Mouse (Mus musculus): ENCODE results near the gene Cldn9.

The Cldn9 gene

DNA sequence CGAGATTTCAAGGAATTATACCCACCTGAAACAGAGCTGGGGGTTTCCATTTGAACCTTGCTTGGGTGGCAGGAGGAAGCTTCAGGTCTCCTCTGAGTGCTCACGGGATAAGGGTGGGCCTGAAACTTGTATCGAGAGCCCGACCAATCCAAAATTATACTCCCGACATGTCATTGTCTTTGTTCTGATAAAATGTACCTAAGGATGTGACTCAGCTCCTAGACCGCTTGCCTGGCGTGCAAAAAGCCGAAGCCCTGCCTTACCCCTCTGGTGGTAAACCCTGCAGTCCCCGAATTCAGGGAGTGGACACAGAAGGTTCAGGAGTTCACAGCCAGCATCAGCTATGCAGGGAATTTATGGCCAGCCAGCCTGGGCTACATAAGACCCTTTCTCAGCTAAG, 3.5 kb downstream of the Cldn9 start:
- DNase-seq (ENCODE audit: low spot score in 2 of 2): no peak

DNA sequence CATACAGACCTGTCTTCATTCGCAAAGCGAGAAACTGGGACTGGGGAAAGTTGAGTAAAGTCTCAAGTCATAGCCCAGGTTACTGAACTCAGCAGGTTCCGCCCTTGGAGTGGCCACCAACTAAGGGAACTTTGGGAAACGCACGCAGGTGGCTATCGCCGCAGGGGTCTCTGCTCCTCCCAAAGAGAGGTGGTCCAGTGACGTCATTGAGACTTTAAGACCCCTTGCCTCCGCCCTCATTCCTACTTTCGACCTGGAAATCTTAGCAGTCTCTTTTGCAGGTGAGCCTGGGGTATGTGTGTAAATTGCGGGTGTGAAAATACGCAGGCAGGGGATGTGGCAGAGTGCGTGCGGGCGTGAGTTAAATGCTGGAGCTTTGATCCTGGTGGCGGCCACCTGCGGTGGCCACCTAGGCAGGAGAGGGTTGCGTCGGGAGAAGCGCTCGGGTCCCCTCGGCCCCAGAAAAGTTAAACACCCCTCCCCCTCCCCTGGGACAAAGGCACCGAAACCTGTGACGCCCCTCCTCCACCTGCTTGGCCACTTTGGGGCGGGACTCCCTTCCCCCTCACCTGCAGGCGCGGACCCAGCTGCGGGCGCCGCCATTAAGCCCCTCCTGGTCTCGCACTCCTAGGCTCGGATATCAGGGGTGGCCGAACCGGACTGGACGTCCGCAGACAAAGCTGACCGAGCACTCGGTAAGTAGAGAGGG, 4.5 kb downstream of the Cldn9 start, which contains the start of gene Cldn6:
Gene Cldn6 (plus strand): TSS at position 123 of the 709 bp plus-strand sequence.
- no peak for DNase-seq (ENCODE audit: low spot score in 2 of 2)

DNA sequence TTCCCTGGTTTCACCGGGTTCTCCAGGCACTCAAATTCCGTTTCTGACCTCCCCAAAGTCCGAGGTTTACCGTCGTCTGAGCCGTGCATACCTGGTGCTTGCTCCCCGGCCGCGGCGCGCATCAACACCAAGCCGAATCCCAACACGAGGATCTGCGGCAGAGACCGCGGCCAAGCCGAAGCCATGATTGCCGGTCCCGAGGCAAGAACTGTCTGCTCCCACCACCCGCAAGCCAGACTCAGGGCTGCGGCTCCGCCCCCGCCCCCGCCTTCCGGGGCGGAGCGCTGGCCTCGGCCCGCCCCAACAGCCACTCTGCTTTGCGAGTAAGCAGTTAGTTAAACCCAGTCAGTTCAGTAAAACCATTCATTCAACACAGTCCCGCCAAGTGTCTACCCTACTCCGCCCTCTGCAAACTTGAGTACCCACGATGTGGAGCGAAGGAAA, 6.6 kb downstream of the Cldn9 start, which contains the start of gene Tnfrsf12a:
Gene Tnfrsf12a (minus strand): TSS at position 233 of the 444 bp plus-strand sequence.
- peak; percentile 85 to 89 for DNase-seq (ENCODE audit: low spot score in 2 of 2)

- peak; percentile 40 to 61 for DNase-seq (ENCODE audit: low spot score in 2 of 2)
These were observed 7.3 kb downstream of the Cldn9 start for GRCm38 (mm10) chr17:23676473-23677031.

GRCm38 (mm10) chr17:23675564-23676281, 8.1 kb downstream of the Cldn9 start:
- DNase-seq (ENCODE audit: low spot score in 2 of 2): peak; percentile 46 to 56

DNA sequence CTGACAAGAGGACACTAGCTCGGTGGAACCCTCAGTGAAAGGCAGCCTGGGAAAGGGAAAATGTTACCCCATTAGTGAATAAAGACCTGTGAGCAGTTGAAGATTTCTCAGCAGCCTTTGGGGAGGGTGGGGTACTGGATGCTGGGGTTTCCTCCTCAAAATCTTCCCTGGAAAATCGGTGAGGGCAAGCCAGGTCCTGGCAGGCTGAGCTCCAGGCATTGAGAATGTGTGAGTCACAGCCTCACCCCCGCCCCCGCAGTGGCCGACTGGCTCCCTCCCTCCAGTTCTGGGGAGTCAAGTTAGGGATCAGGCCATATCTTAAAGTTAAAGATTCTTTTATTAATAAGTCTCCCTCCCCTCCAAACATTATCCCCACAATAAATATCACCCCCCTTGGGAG, 8.7 kb downstream of the Cldn9 start:
- DNase-seq (ENCODE audit: low spot score in 2 of 2): peak; percentile 64 to 75

DNA sequence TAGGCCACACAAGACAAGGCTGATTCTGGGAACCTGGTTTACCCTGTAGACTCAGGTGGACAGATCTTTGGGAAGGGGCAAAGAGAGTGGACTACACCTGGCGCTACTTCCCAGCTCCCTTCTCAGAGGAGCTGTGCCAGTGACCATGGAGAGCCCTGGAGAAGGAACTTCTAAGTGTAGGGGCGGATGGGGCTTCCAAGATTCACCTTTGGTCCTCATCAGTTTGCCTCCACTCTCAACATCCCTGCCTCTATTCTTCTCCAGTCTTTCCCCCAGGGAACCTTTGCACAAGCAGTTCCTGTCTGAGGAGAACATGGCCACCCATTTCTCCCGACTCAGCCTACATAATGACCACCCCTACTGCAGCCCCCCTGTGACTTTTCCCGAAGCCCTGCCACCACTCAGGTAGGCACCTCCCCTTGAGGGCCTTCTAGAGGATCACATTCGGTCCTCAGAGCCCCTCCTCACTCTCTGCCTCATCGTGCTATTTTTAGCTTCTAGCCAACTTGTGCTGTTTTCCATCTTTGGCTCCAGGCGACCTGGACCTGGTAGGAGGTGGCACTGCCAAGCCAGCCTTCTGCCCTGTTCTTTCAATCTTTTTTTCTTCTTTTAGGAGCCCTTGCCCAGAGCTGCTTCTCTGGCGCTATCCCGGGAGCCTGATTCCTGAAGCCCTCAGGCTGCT, 9.4 kb downstream of the Cldn9 start:
- DNase-seq (ENCODE audit: low spot score in 2 of 2): peak; percentile 50 to 64

GRCm38 (mm10) chr17:23673424-23674073, 10.3 kb downstream of the Cldn9 start, which contains the start of the genes Hcfc1r1 and Thoc6:
TSS of gene Hcfc1r1 (plus strand) at chr17:23673596.
TSS of gene Thoc6 (minus strand) at chr17:23673882.
- DNase-seq (ENCODE audit: low spot score in 2 of 2): peak; percentile 93 to 95

GRCm38 (mm10) chr17:23672761-23673160, 11.1 kb downstream of the Cldn9 start:
- DNase-seq (ENCODE audit: low spot score in 2 of 2): no peak

DNA sequence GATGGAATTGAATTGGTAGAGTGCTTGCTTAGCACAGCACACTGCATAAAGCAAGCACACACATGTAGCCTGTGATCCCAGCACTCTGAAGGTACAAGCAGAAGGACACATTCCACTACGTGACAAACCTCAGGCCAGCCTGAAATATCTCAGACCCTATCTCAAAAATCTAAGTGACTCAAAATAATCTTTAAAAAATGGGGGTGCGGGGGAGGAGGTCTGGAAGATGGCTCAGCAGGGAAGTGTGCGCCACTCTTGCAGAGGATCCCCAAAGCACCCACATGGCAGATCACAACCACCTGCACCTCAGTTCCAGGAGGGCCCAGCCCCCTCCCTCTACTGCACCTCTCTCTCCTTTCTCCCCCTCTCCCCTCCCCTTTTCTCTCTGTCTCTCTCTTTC, 12.3 kb downstream of the Cldn9 start:
- no peak for DNase-seq (ENCODE audit: low spot score in 2 of 2)

- DNase-seq (ENCODE audit: low spot score in 2 of 2): no peak
These were observed 13.2 kb downstream of the Cldn9 start for GRCm38 (mm10) chr17:23670516-23671074.

DNA sequence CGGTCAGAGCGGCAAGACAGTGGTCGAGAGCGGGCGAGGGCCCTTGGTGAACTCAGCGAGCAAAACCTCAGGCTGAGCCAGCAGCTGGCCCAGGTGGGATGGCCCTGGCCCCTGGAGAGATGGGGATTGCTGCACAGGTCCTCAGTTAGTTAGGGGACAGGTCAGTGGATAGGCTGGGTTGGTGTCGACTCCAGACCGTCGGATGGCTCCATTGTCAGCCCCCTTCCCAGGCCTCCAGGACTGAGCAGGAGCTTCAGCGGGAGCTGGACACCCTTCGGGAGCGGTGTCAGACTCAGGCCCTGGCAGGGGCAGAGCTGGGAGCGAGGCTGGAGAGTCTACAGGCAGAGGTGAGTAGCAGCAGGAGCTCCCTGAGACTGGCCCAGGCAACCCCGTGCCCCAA, 18.3 kb downstream of the Cldn9 start:
- DNase-seq (ENCODE audit: low spot score in 2 of 2): no peak

GRCm38 (mm10) chr17:23664556-23665021, 19.2 kb downstream of the Cldn9 start:
- DNase-seq (ENCODE audit: low spot score in 2 of 2): no peak

DNA sequence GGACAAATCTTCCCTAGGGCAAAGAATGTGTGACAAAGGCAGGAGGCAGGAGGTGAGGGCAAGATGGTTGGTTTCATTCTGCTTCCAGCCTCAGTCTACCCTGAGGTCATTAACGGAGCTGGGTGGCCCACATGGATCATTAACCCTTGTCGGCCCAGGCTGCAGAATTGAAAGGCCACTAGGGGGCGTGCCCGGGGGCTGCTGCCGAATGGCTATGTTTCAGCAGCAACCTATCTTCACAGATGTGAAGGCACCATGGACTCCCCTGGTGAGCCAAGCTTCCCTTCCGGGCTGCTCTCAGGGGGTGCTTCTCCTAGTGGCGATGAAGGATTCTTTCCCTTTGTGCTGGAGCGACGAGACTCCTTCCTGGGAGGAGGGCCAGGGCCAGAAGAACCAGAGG, 22.3 kb downstream of the Cldn9 start:
- no peak for DNase-seq (ENCODE audit: low spot score in 2 of 2)

- DNase-seq (ENCODE audit: low spot score in 2 of 2): no peak
These were observed 23.0 kb downstream of the Cldn9 start for GRCm38 (mm10) chr17:23660876-23661200.

DNA sequence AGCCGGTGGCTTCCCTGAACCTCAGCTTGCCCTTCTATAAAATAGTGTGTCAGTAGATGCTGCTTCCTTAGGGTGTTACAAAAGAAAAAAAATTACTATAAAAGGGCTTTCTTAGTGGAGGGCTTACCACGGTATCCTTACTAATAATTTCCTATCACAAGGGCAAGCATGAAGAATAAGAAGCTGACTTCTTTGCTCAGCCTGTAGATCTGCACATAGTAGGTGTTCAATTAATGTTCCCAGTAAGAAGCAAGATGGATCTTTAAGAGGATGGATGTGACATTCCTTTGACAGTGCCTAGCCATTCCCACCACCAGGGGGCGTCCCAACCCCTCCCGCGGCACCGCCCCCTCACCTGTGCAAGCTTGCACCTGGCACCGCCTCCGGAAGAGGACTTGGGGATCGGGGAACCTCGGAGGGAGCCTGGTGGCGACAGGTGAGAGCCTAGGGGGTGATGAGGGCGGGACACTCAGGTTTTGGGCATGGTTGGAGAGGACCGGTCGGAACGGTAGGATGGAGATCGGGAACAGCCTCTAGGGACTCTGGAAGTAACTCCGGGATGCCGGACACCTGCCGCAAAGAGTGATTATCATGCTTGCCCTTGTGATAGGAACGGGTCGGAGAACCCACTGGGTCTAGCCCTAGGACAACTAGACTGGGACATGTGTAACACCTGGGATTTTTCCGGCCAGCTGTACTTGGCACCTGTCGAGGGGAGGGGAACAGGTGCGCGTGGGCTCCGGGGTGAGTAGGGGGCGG, 23.5 kb downstream of the Cldn9 start, which contains the start of gene Bicdl2:
Gene Bicdl2 (plus strand): TSS at position 390 of the 759 bp plus-strand sequence.
- no peak for DNase-seq (ENCODE audit: low spot score in 2 of 2)

DNA sequence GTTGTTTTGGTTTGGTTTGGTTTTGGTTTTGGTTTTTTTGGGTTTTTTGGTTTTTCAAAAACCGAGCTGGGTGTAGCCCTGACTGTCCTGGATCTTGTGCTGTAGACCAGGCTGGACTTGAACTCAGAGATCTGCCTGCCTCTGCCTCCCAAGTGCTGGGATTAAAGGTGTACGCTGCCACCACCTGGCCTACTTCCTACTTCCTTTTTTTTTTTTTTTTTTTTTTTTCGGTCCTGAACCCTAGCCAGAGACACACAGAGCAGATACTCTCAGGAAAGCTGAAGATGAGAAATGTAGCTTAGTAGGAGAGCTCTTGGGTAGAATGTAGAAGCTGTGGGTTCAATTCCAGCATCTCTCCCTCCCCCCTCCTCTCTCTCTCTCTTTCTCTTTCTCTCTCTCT, 25.4 kb downstream of the Cldn9 start:
- DNase-seq (ENCODE audit: low spot score in 2 of 2): no peak

DNA sequence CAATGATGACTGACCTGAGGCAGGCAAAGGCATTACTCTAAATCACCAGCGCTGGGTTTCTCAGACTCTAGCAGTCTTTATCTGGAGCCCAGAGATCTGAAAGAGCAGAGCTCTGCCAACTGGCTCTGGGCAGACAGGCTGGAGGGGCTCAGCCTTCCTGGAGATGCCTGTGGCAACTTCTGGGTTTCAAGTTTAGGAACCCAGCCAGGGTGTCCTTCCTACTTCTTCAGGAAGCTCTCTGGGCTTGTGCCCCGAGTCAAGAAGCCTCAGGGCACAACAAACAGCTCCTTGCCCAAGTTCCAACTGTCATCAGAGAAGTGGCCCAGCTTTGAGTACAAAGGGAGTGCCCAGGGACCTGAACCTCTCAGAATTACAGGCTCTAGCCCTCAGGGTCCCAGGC, 29.4 kb downstream of the Cldn9 start:
- DNase-seq (ENCODE audit: low spot score in 2 of 2): no peak

GRCm38 (mm10) chr17:23654001-23654400, 29.8 kb downstream of the Cldn9 start:
- DNase-seq (ENCODE audit: low spot score in 2 of 2): no peak

DNA sequence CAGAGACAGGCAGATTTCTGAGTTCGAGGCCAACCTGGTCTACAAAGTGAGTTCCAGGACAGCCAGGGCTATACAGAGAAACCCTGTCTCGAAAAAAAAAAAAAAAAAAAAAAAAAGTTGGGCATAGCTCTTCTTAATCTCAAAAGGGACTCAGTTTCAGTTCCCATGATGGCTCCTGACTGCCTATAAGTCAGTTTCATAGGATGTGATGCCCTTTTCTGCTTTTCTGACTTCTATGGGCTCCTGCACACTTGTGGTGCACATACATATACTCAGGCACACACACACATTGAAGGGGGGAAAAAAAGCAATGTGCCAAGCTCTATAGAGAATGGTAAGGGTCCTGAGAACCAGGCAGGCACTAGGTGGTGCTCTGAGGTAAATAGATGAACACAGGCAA, 30.5 kb downstream of the Cldn9 start:
- DNase-seq (ENCODE audit: low spot score in 2 of 2): no peak
